Mouse (Mus musculus): ENCODE measurements around the gene Mrpl12.
"Not testable (repeated sequence)": the region's sequence is repeated elsewhere in the genome, so short reads cannot be mapped to it uniquely, and the experiment has no call there.

Mrpl12 gene

DNA sequence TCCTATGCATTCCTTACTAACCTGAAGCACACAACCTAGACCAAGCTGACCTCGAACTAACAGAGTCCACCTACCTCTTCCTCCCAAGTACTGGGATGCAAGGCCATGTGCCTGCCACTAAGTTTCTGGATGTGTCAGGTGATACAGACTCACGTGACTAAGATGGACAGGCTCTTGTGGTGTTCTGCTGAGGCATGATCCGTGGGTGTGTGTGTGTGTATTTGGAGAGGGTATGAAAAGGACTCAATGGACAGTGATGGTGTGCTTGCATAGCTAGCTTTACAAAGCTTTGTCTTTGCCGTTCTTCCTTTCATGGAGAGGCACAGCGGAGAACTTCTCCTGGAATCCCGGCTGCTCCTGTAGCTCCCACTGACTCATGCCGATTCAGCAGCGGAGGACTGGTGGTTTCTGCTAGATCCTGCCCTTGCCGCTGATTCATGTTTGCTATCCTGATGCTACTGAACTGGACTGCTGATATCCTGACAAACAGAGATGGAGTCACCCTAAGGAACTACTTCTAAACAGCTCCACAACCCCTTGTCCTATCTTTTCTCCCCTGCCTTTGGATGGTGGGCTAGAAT lies 24.0 kb downstream of the Mrpl12 start:
- in situ Hi-C loops (cut with MboI): no loop called here

DNA sequence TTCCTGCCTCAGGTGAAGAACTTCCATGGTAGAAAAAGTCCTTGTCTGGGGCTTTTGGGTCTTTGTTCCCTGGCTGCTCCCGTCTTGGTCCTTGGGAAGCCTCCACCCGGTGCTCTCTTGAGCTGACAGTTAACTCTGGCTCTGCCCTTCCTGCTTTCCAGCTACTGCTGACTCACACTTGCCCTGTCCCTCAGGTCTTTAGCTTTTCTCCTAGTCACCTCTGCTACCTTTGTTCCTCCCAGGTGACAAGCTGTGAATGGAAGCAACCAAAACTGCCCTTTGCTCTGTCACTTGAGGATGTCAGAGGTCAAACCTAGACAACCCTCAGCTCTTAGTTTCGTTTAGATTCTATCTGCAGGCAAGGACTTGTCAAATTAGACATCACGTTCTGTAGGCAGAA lies 25.5 kb downstream of the Mrpl12 start:
- in situ Hi-C loops (cut with MboI): no loop called here

DNA sequence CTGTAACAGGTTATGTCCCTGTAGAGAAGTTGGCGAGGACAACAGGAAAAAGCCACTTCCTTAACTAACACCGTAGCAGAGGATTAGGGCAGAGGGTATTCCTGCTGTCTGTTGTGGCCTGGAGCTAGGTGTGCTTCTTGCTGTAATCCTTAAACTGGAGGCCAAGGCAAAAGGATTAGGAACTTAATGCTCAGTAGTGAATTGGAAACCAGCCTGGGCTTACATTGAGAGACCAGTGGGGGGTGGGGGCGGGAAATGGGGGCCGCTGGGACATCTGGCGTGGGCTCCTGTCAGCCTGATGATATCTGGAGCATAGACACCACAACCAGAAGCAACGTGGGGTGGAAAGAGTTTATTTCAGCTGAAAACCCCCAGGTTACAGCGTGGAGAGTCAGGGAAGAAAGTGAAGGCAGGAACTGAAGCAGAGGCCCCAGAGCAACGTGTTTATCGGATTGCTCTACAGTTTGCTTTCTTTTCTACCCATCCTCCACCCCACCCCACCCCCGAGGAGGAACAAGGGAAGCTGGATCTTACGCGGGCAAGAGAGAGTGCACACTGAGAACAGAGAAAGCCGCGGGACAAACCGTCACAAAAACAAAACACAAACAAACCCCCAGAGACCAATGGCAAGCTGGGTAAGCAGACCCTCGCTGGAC lies 26.1 kb downstream of the Mrpl12 start:
- in situ Hi-C loops (cut with MboI): no loop called here

DNA sequence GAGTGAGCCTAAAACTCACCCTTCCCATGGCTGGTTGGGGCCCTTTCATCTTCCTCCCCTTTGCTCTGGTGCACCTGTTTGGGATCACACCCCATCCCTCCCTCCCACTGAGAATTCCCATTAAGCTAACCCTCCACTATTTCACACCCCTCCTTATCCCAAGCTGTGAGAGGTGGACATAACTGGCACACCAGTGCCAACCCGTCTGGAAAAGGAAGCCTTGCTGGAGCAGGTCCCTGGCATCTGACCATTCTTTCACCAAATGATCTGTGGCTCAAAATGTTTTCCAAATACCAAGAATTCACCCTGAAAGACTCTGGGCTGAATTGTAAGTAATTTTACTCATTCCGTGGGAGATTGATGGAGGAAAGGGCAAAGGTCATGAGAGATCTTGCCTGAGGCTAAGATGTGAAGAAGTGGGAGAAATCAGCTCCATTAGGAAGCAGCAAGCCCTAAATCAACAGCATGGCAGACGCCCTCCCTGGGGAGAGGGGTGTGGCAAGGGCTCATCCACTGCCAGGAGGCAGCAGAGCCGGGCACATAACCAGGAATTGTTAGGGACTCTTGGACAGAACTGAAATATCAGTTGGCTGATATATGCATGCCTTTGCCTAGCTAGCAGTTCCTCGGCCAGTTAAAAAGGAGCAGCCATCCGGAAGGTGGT lies 28.5 kb downstream of the Mrpl12 start:
- in situ Hi-C loops (cut with MboI): no loop called here

DNA sequence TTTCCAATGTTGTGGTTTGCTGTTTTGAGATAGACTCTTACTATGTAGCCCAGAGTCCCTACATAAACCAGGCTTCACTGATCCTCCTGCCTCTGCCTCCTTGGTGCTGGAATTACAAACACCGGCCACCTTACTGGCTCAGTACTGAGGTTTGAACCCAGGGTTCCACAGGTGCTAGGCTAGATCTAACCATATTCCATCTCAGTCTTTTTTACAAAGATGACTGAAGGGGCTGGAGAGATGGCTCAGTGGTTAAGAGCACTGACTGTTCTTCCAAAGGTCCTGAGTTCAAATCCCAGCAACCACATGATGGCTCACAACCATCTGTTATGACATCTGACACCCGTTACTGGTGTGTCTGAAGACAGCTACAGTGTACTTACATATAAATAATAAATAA lies 29.8 kb downstream of the Mrpl12 start:
- in situ Hi-C loops (cut with MboI): not testable (repeated sequence)

DNA sequence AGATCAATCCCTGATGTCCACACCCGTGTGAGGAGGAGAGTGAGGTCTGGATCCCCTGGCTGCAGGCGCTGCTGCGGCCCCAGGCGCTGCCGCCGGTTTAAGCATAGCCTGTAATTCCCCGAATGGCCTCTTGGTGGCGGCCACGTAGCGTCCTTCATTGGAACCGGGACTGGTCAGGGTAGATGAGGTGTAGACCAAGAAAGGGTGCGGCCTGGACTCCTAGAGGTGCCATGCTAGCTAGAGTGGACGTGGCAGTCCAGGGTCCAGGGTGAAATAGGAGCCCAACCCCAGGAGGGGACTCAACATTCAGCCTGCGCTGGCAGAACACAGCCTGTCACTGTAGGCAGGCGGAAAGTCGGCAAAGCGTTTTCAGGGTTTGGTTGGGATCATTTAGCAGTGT lies 31.2 kb downstream of the Mrpl12 start:
- in situ Hi-C loops (cut with MboI): no loop called here

DNA sequence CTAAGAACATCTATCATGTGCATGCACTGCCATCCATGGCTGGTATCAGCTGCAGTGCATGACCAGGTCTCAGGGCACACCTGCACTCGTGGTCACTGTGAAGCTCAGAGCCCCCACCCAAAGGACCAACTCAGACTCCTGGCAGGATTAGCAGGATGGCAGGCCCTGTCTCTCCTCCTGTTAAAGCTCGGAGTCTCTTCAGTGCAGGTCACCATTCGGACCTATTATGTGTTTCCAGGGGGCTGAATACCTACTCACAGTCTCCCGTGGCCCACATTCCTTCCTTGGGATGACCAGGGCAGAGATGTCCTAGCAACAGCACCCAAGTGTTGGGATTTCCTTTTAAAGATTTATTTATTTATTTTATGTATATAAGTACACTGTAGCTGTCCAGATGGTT lies 32.7 kb downstream of the Mrpl12 start:
- in situ Hi-C loops (cut with MboI): no loop called here

DNA sequence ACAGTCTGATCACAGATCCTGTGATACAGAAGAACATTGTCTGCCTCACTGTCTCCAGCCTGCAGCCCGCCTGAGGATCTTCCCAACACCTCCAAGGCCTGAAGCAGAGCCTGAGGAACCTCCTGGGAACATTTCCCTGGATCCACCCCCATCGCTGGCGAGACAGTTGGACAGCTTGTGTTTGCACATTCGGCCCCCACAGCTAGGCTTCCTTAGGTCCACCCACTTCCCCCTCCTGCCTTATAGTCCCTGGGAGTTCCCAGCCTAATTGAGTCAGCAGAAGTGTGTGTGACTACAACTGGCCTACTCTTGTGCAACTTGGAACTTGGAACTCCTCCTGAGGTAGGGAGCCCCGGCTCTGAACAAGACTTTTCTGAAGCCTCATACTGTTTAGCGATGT lies 33.6 kb downstream of the Mrpl12 start:
- in situ Hi-C loops (cut with MboI): no loop called here

DNA sequence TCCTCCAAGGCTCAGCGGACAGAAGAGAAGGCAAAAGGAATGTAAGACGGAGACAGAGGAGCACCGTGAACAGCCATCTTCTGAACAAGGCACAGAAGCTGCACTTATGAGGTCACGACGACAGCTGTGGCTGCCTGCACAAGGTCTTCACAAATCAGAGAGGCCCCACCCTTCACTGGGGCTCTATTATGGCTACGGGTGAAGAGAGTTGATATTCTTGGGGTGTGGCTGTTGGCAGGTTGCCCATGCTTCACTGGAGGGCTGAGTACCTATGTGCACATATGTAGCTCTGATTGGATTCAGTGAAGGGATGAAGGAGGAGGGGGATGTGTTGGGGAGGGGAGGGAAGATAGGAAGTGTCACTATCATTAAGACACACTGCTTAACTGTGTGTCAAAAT lies 34.1 kb downstream of the Mrpl12 start:
- in situ Hi-C loops (cut with MboI): no loop called here

DNA sequence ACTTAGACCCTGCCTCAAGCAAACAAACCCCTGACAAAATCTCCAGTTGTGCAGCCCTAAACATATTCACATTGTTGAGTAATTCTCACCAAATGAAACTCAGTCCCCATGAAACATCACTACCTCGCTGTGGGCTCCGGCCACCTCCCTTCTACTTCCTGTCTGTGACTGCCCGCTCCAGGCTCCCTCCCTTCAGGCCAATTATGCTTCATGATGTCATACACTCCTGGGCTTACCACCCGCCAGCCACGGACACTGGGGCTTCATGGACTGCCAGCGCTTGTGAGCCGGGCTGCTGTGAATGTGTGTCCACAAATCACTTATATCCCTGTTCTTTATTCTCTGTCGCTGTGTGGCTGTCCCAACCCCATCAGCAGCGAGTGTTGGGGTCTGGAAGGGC lies 35.3 kb downstream of the Mrpl12 start:
- in situ Hi-C loops (cut with MboI): no loop called here

DNA sequence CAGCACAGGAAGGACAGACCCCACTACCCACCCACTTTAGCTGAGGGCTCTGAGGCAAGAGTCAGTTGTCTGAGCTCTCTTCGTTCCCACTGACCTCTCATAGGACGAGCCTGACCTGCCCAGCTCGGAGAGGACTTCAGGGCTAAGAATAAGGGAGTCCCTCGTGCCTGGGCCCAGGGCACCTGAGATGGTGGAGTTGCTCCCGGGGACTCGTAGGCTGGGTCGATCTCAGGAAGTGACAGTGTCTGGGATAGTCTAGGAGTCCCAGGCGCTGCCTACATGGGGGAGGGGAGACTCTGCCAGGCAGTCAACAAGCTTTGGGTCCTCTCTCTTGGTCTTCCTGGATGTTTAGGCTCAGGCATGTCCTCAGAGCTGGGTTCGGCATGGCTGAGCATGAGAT lies 36.1 kb downstream of the Mrpl12 start:
- in situ Hi-C loops (cut with MboI): no loop called here

DNA sequence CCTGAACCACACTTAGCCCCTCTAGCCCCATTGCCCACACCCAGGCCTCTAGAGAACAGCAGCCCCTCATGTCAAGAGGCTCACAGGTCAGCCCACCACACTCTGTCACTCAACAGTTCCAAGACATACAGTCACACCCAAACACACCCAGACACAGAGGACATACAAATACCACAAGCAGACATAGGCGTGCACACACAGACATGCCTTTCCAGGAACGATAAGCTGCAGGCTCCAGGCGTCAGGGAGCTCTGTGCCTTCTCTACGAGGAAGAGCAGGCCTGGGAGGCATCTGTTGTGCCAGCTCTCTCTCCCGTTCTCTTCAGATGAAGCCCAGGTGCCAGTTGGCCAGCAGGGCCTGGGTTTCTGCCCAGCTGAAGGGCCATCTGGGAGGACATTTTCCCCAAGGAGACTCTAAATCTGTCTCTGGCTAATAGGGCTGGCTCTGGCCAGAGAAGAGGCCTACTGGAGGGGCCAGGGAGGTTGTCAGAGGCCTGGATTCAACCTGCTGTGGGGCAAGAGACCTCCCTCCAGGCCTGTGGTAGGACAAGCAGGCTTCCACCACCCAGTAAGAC lies 36.6 kb downstream of the Mrpl12 start:
- in situ Hi-C loops (cut with MboI): no loop called here

DNA sequence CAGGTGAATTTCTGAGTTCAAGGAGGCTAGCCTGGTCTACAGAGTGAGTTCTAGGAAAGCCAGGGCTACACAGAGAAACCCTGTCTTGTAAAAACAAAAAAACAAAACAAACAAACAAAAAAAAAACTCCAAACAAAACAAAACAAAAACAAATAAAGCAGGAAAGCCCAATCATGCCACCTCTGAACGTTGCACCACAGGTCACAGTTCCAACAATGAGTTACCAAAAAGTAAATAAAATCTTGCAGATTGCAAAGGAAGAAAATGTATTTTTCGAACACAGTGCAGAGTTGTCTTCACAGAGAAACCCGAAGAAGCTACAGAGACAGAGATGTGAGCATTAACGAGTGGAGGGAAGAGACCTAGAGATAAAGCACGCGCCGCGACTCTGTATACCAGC lies 38.2 kb downstream of the Mrpl12 start:
- in situ Hi-C loops (cut with MboI): no loop called here

DNA sequence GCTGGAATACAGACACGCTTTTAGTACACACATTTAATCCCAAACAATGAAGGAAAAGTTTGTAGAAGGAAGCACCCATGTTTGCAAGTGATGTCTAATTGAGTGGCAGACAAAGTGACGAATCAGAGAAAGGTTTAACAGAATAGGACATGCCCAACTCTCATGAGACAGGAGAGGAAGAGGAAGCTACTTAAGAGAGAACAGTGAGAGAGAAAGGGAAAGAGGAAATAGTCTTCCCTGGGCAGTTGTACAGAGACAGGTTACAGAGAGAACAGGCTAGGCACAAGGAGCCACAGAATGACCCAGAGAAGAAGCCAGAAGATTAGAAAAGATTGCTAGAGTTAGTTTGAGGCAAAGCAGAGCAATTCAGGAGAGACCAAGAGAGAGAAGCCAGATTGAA lies 41.5 kb downstream of the Mrpl12 start:
- in situ Hi-C loops (cut with MboI): no loop called here

DNA sequence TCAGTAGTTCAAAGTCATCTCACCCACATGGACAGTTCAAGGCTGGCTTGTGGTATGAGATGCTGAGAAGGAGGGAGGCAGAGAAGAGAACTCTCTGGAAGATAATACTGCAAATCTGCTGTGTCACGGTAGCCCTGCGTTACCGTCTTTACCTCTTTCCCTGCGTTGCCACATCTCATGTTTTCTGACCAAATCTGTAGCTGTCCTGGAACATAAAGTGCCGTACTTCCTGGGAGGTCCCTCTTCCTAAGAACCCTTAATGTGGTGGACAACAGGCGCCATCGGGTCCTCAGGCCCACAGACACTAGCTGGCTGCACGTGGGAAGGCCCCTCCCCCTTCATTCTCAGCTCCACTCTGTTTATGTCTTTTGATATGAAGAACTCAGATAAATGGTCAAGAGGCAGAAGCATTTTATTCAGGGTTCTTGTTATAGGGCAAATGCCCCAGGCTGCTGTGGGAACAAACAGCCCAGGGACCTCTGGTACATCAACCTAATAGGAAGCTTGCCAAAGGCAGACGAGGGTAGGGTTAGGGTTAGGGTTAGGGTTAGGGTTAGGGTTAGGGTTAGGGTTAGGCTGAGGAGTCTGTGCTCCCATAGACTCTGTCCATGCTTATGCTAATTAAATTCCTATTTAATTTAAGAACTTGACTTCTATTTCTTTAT lies 43.4 kb downstream of the Mrpl12 start:
- in situ Hi-C loops (cut with MboI): no loop called here

DNA sequence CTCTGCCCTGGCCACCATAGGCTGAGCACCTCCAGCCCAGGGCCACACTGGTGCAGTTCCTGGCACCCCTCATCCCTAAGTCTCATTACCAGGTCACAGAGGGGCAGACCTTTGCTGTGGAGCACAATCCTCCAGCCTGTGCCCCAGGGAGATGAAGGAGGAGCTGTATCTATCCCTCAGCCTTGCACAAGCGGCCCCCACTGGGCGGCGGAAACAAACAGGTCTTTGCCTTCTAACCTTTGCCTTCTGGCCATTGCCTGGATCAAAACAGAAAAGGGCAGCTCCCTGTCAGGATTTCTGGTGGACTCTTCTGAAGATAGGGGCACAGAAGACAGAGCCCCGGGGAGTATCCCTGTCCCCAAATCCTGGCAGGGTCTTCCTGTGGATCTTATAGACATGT lies 44.5 kb downstream of the Mrpl12 start:
- in situ Hi-C loops (cut with MboI): no loop called here

DNA sequence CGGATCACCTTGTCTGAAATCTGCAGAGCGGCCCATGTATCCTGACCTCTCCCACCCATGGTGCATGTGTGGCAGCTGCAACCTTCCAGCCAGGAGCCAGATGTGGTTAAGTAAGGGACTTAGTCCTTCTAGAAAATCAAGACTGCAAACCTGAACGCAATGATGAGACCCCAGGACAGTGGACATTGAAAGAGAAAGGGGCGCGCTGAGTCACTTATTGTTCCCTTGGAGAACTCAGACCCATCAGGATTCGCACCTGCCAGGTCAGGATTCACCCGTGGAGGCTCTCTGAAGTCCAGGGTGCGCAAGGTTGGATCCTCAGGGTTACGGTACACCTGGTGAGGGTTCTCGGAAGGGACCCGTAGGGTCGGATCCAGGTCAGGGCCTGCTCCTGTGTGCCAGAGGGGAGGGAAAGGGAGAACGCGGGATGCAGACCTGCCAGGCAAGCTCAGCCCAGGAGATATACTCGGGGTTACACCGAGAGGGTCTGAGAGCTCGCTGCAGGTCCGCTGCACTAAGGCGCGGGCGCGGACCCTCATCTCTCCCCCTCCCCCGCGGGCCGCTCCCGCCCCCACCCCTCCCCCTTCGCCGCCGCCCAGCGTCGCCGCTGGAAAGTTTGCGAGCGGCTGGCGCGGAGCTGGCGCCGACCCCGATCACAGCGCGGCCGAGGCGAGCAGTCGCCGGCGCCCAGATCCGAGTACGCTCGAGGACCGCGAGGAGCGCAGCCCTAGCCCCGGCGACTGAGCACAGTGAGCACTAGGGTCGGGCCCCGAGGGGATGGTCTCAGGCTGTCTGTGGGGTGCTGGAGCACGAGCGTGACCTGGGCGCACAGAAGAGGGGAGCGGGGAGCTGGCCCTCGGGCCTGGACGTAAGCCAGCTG lies 45.9 kb downstream of the Mrpl12 start, which contains the start of gene Gcgr:
Gene Gcgr, plus strand, starts transcription at position 615 of the 880 bp plus-strand sequence.
- in situ Hi-C loops (cut with MboI): no loop called here

DNA sequence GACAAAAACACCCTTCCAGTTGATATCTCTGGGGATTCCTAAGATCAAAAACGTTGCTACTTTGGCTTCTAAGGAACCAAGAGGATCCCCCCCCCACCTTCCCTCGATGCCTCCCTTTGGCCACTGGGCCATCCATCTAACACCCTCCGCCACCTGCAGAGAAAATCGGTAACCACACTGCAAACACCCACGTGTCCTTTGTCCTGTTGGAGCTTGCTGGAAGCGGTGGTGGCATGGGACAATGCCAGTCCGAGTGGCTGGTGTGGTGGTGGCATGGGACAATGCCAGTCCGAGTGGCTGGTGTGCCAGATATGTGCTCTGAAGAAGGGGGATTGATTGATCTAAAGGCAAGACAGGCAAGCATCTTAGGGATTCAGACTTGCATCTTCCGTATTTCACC lies 47.2 kb downstream of the Mrpl12 start:
- in situ Hi-C loops (cut with MboI): no loop called here

DNA sequence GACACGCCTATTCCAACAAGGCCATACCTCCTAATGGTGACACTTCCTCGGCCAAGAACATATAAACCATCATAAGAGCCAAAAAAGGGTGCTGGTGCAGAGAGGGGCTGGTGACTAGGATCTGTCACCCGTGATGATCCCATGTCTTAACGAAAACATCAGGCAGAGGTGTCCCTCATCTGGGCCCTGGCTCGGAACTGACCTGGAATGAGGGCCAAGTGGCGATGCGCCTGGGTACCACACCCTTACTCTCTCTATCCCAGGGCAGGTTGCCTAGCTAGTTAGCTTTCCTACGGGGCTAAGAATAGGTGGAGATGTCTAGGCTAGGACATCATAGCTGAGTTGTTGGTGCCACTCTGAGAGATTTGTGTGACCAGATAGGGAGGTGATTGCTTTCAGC lies 49.7 kb downstream of the Mrpl12 start:
- in situ Hi-C loops (cut with MboI): no loop called here

DNA sequence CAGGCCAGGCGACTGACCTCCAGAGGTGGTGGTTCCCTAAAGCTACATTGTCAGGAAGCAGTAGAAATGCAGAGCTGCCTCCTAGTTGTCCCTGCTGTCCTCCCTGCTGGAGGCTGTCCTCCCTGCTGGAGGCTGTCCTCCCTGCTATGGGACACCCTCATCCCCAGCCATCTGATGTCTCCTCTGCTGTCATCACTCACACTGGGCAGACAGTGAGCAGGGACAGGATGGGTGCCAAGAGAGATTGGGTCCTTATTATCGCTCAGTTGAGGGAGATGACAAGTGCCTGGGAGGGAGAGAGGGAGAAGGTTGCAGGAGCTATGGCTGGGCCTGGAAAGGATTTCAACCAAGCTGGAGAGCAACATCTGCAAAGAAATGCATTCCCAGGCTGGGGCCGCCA lies 50.7 kb downstream of the Mrpl12 start:
- in situ Hi-C loops (cut with MboI): no loop called here

DNA sequence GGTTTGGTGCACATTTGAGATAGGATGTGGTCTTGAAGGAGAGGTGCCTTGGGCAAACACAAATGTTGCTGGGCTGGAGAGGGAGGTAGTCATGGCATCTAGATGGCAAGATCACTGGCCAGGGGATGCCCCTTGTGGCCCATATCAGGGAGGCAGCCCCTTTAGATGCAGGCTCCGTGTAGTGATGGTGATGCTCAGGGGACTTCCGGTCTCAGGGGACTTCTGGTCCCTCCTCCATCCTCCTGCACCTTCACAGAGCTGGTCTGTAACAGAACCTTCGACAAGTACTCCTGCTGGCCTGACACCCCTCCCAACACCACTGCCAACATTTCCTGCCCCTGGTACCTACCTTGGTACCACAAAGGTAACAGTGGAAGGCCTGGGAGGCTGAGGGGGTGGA lies 51.4 kb downstream of the Mrpl12 start:
- in situ Hi-C loops (cut with MboI): no loop called here

DNA sequence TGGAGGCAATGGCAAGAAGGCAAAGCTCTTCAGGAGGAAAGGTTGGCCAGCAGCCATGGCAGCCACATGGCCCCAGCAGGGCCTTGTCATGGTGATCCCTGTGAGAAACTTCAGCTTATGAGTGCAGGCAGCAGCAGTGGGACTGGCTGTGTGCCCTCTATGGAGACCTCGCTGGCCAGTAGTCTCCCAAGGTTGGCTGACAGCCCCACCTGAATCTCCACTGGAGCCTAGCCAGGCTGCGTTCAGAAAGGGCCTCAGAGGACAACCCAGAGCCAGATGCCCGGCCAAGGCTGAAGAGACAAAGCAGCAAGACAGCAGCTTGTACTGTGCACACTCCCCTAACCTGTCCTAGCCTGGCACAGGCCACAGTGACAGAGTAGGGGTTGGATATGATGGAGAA lies 54.1 kb downstream of the Mrpl12 start:
- in situ Hi-C loops (cut with MboI): no loop called here

Measured in mature B cell (primary cell).